Mouse (Mus musculus) brain, embryonic 14.5 days (tissue): Measurements from ENCODE around the gene Hist1h3h. TPM values are rescaled to one million over a fixed set of nuclear protein-coding genes. Genes with fewer than 3 reads are reported as not detected.
"Not testable (repeated sequence)": the region's sequence is repeated elsewhere in the genome, so short reads cannot be mapped to it uniquely, and the experiment has no call there.

ENCODE experiments used
- DNase-seq: peaks from one replicate; pipeline ENCODE4 v3.0.0-alpha.2; 2011; ENCODE audit warnings: low read depth
- CTCF ChIP-seq: fragments of 200-500 bp; IDR thresholded peaks from 2 replicates; pipeline ENCODE4 v1.5.1; 2012; ENCODE audit warnings: inconsistent platforms, mild to moderate bottlenecking, moderate library complexity, borderline replicate concordance; ENCODE audit not compliant: insufficient read depth, insufficient read length; ENCODE audit errors: extremely low read depth
- POLR2A ChIP-seq: fragments of 200-500 bp; IDR thresholded peaks from 2 replicates; pipeline ENCODE4 v1.6.1; 2012; ENCODE audit warnings: mild to moderate bottlenecking, inconsistent platforms, borderline replicate concordance; ENCODE audit not compliant: poor library complexity, insufficient read depth, insufficient read length, severe bottlenecking; ENCODE audit errors: extremely low read depth
- polyA plus RNA-seq: library from polyadenylated mRNA; depleted of rRNA; stranded (reverse); fragments of >200 nt; gene quantifications from 2 replicates; pipeline ENCODE4 v1.2.3, GENCODE M21; 2012

Gene Hist1h3h
- polyA plus RNA-seq, 1 experiment = 39.0 TPM

DNA sequence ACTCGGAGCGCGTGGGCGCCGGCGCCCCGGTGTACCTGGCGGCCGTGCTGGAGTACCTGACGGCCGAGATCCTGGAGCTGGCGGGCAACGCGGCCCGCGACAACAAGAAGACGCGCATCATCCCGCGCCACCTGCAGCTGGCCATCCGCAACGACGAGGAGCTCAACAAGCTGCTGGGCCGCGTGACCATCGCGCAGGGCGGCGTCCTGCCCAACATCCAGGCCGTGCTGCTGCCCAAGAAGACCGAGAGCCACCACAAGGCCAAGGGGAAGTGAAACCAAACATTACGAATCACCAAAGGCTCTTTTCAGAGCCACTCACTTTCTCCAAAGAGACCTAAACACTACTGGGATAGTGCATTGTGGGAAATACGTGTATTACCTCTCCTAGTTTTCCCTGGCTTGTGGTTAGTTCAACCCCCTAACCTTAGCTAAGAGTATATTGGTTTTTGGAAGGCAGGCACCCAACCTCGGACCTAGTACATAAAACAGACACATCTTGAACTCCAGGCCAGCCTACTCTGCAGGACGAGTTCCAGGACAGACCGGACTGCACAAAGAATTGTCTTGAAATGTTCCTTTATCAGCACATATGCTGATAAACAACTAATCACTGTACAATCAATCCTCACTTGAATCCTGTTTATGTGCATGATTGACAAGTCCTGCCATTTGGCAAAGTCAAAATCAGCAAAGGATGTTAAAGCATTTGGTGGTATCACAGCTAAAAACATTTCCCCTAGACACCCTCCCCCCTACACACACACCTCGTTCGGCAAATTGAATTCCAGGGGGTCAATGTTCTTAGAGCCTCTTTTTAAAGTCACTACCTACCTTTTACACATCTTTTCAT is 693 bp upstream of the Hist1h3h start:
- DNase-seq = not testable (repeated sequence)
- peak; percentile 28; the same call in 1 of the 2 replicates for TF ChIP-seq POLR2A

- DNase-seq = peak; percentile 30
- TF ChIP-seq POLR2A (no peak), CTCF (no peak)
These were observed 1.1 kb downstream of the Hist1h3h start for GRCm38 (mm10) chr13:21718381-21719080.

- peak; percentile 53 for DNase-seq
These were observed 3.8 kb downstream of the Hist1h3h start for GRCm38 (mm10) chr13:21721107-21721756.

DNA sequence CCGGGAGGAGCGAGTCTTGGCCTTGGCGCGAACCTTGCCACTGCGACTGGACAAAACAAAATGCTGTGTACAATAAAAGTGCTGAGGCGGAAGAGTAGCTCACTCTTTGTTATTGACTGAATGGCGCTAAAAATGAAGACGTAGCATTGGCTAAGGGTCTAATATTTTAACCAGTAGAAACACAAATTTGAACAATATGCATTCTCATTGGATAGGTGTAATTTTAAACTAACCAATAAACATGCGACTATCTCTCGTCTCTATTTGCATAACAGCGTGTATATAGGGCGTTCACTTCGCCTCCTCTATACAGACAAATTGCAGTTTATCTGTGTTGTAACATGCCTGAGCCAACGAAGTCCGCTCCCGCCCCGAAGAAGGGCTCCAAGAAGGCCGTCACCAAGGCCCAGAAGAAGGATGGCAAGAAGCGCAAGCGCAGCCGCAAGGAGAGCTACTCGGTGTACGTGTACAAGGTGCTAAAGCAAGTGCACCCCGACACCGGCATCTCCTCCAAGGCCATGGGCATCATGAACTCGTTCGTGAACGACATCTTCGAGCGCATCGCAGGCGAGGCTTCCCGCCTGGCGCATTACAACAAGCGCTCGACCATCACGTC is 4.4 kb downstream of the Hist1h3h start, which contains the start of gene Hist1h2bm:
Hist1h2bm (plus strand) TSS at position 288 of the 616 bp plus-strand sequence.
- TF ChIP-seq POLR2A = peak; percentile 52; the same call in 1 of the 2 replicates
- DNase-seq = peak; percentile 98

- TF ChIP-seq CTCF (no peak), POLR2A (0 out of 2 replicates have a peak, but pooled peaks have one; percentile 5)
These were observed 5.0 kb downstream of the Hist1h3h start for GRCm38 (mm10) chr13:21722373-21722925.

GRCm38 (mm10) chr13:21722993-21723836 is 5.8 kb downstream of the Hist1h3h start:
- TF ChIP-seq POLR2A (no peak), CTCF (no peak)
- DNase-seq = peak; percentile 26

More at GRCm38 (mm10) chr13:21722373-21722925, 5.0 kb downstream of the Hist1h3h start:
- peak; percentile 70 for DNase-seq

DNA sequence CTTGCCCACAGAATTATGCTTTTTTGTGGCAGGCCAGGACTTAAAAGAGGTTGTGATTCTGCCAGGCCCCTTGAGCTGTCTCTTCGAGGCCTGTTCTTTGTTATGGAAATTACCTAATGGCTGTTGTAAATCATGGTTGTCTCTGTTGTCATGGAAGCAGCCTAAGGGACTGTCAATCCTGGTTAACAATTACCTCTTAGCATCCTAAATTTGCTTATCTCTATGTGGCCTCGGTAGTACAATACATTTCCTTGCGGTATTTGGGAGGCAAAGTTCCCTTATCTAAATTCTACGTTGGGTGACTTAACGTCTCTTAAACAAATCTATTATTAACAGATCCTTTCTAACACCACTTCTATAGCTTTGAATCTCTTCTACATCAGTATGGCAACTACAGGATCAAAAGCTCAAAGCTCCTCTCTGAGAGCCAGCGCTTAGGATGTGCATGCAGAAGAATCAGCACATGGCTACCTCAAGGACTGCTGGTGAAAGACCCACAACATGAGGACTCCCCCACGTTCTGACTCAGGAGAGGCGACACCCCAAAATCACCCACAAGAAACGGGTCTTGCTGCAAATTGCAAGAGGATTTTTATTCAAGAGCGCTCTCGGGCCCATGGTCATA is 10.6 kb downstream of the Hist1h3h start:
- TF ChIP-seq POLR2A = no peak
- TF ChIP-seq CTCF = no peak
- DNase-seq = peak; percentile 83

- TF ChIP-seq POLR2A (no peak), CTCF (no peak)
- DNase-seq = no peak
These were observed 12.1 kb downstream of the Hist1h3h start for GRCm38 (mm10) chr13:21729544-21729943.

GRCm38 (mm10) chr13:21733466-21733865 is 16.0 kb downstream of the Hist1h3h start:
- TF ChIP-seq CTCF = no peak
- TF ChIP-seq POLR2A = no peak
- DNase-seq = no peak
